Mouse (Mus musculus) neutrophil, adult 59 days (primary cell): ENCODE data around the gene Fam71e1. TPM values are rescaled to one million over a fixed set of nuclear protein-coding genes. Genes with fewer than 3 reads are reported as not detected.

Experiments
- total RNA-seq, 2 experiments: library from RNA; stranded (reverse); gene quantifications; 1 replicate in 1 of 2; 2 replicates in 1 of 2; pipeline ENCODE4 v1.2.4; 2023

Fam71e1 gene
- 1 to 10 TPM in 1 of 2 experiments, under 1 TPM in 1; 0.90 to 2.7 TPM for total RNA-seq

DNA sequence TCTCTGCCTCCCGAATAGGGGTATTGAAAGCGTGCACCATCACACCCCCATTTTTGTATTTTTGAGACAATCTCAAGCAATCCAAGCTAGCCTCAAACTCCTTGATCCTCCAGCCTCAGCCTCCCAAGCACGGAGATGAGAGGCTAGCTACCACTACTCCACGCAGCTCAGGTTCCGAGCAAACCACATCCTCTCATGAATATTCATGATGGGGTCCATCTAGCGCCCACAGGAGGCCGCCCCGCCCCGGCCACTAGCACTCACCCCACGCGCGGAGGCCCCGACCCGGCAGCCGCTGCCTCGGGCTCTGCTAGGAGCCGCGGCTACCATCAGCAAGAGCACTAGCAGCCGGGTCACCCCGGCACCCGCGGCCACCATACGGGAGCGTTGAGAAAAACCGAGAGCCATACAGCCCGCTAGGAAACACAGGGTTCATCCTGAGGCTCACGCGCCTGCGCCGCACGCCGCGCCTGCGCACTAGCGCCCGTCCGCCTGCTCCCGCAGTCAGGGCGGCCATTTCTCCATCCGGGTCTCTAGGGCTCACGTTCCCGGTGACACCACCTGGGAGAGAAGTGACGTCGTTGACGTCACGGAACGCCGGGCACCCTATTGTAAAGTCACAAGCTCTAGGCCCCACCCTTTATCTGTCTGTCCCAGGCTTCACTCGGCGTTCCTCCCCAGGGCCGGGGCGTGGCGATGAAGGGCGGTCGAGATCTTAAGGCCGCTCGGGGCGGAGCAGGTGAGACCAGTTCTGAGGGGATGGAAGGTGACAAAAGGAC, at the start of gene Fam71e1, which contains the start of gene Emc10:
TSS of gene Fam71e1 (plus strand) at position 590 of the 779 bp plus-strand sequence.
TSS of gene Emc10 (minus strand) at position 538 of the 779 bp plus-strand sequence.

DNA sequence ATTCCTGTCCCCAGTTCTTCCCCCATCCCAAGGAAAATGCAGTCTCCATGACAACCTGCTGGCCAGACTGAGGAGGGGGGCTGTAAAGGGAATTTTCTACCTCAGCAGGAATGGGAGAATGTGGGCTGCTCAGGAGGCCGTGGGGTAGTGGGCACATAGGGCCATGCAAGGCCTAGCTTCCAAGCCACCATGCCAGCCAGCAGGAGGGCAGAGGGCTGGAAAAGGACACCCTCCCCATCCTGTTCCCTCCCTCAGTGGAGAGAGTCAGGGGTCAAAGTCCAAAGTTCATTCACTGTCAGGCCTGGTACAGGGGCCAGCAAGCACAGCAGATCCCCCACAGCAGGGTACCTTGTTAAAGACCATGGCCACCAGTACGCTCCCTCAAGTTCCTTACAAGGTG, 31.3 kb upstream of the Fam71e1 start, which contains the start of gene Aspdh:
TSS of gene Aspdh (plus strand) at position 281 of the 400 bp plus-strand sequence.

DNA sequence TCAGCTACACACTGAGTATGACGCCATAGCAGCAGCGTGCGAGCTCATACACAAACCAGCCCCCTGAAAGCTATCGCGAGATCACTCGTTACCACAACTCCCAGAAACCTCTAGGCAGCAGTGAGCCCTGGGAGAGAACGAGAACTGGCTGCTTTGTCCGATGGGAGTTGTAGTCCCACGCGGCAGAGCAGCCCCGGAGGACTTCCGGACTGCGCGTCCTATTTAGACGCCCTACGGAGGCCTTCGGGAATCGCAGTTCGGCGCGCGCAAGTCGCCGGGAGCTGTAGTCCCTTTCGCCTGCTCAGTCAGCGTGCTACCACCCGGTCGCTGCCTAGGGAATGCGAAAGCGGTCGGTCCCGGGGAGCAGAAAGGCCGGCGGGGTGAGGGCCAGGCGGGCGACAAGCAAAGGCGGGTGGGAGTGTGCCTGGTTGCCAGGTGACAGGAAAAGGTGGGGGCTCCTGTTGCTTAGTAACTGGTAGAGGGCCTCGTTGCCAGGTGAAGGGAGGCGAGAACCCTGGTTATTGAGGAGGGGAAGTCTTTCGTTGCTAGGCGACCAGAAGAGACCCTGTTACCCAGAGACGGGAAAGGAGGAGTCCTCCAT, 28.5 kb upstream of the Fam71e1 start, which contains the start of gene Josd2:
TSS of gene Josd2 (plus strand) at position 170 of the 601 bp plus-strand sequence.

DNA sequence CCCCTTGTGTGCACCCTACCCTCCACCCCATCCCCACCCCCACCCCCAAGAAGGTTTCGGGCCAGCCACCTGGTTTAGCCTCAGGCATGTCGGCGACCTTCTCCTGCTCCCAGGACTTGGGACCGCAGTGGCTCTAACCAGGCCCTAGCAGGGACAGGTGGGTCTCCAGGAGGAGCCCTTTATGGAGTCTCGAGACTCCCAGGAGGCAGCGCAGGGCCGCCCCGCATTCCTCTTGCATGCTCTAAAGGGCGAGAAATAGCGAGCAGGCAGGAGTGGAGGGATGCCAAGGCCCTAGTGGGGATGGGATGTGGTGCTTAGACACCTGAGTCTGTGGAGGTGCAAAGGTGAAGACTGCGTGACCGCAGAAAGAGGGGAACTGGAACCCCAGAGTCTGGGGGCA, 28.1 kb downstream of the Fam71e1 start, which contains the start of gene Mybpc2:
TSS of gene Mybpc2 (minus strand) at position 155 of the 400 bp plus-strand sequence.

DNA sequence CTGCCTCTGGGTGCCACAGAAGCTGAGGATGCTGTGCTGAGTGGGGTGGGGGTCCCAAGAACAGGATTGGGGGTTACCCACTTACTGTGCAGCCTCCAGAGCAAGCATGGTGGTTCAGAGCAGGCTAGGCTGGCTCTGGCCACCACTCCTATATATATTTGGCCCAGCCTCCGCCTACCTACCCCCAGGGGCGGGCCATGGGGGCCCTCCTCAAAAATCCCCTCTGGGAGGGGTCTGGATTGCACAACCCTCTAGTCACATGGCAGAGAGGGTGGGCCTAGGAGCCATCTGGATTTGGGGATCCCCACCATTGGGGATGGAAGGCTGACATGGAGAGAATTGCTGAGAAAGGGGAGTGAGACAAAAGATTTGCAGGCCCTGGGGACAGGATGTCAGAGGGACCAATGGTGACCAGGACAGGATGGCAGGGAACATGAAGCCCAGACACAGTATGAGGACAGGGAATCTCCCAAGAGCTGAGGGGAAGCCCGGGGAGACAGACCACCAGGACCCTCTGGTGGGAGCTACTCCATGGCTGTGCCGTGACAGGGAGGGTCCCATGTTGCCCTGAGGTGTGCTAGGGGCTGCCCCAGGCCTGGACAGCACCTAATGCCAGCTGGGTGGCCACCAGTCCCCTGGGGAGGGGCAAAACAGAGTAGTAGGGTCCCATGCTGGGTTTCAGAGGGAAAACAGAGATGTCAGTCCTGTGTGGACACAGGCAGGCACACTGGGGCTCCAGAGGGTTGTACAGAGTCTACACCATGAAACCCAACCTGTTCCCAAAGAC, 35.8 kb downstream of the Fam71e1 start, which contains the start of gene Spib:
TSS of gene Spib (minus strand) at position 126 of the 787 bp plus-strand sequence.

DNA sequence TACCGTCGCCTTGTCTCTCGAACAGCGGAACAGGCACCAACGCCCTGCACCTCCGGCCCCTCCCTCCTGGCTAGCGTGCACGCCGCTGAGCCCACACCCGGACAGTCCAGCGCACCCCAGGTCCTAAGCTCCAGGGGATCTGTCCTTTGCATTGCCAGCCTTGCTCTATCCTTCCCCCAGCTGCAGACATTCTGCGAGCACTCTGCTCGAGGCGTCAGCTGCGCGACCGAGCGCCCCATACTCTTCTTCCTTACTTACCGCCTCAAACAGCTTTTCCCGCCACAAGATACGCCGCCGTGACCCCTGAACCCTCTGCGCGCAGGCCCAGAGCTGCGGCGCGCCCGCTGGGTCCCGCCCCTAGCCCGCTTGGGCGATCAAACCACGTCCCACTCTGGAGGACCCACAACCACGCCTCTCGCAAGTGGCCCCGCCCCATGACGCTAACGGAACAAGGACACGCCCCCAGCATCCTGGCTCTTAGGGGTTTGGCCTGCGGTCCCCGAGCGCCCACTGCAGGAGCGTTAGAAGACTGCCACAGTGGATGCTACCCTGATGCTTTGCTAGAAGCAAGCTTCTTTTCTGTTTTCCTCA, 52.2 kb downstream of the Fam71e1 start, which contains the start of gene Pold1:
TSS of gene Pold1 (minus strand) at position 353 of the 591 bp plus-strand sequence.

Other genes with a start within 250 kb of the Fam71e1 start
- 1 to 10 TPM in 1 of 2 experiments, under 1 TPM in 1; 0.49 to 1.6 TPM for gene 1700028J19Rik, start 249.9 kb upstream of the Fam71e1 start, total RNA-seq
- gene 2410002F23Rik, start 249.9 kb upstream of the Fam71e1 start, total RNA-seq: 10 to 100 TPM; 27.8 to 34.7 TPM
- gene Acp4, start 239.2 kb upstream of the Fam71e1 start, total RNA-seq: not detected
- not detected for gene Gm15517, start 235.1 kb upstream of the Fam71e1 start, total RNA-seq
- gene Clec11a, start 189.7 kb upstream of the Fam71e1 start, total RNA-seq: 1 to 10 TPM in 1 of 2 experiments, under 1 TPM in 1; 0.42 to 1.1 TPM
- under 1 TPM; 0.40 to 0.57 TPM for gene Shank1, start 186.3 kb upstream of the Fam71e1 start, total RNA-seq
- under 1 TPM in 1 of 2 experiments, not detected in 1; 0.36 TPM for gene Syt3, start 112.5 kb upstream of the Fam71e1 start, total RNA-seq
- gene 1700008O03Rik, start 110.8 kb upstream of the Fam71e1 start, total RNA-seq: under 1 TPM in 1 of 2 experiments, not detected in 1; 0.16 TPM
- gene Lrrc4b, start 67.6 kb upstream of the Fam71e1 start, total RNA-seq: not detected
- gene Aspdh, start 31.2 kb upstream of the Fam71e1 start, total RNA-seq: not detected
- gene Josd2, start 28.6 kb upstream of the Fam71e1 start, total RNA-seq: 10 to 100 TPM; 29.3 to 40.6 TPM
- 10 to 100 TPM; 26.0 to 27.0 TPM for gene Emc10, start 52 bp upstream of the Fam71e1 start, total RNA-seq
- gene Mybpc2, start 28.1 kb downstream of the Fam71e1 start, total RNA-seq: under 1 TPM; 0.13 to 0.46 TPM
- 10 to 100 TPM in 1 of 2 experiments, 1 to 10 TPM in 1; 4.6 to 14.6 TPM for gene Spib, start 35.5 kb downstream of the Fam71e1 start, total RNA-seq
- 10 to 100 TPM; 46.1 to 62.2 TPM for gene Pold1, start 52.3 kb downstream of the Fam71e1 start, total RNA-seq
- gene Nr1h2, start 57.4 kb downstream of the Fam71e1 start, total RNA-seq: 100 to 1,000 TPM; 311 to 353 TPM
- gene Napsa, start 75.8 kb downstream of the Fam71e1 start, total RNA-seq: 100 to 1,000 TPM; 144 to 183 TPM
- gene Kcnc3, start 94.1 kb downstream of the Fam71e1 start, total RNA-seq: under 1 TPM; 0.67 to 0.86 TPM
- not detected for gene Myh14, start 174.3 kb downstream of the Fam71e1 start, total RNA-seq
- not detected for gene Izumo2, start 212.2 kb downstream of the Fam71e1 start, total RNA-seq